Mouse (Mus musculus) liver, adult 2 months (tissue): ENCODE measurements around the gene Gfra1.

Experiments
- CTCF ChIP-seq: fragments of 200-500 bp; IDR thresholded peaks from 2 replicates; pipeline ENCODE4 v1.5.1; 2011; ENCODE audit warnings: low read depth, low read length, control low read depth
- POLR2A ChIP-seq: fragments of 200-500 bp; IDR thresholded peaks from 2 replicates; pipeline ENCODE4 v1.6.1; 2011; ENCODE audit warnings: low read length, control low read depth; ENCODE audit not compliant: insufficient read depth; ENCODE audit errors: extremely low read depth

GRCm38 (mm10) chr19:58260934-58261333 is 194.8 kb downstream of the Gfra1 start:
- TF ChIP-seq CTCF, result no peak
- TF ChIP-seq POLR2A, result no peak
